Mouse (Mus musculus): ENCODE measurements around the gene Gpr19.

Gene Gpr19

DNA sequence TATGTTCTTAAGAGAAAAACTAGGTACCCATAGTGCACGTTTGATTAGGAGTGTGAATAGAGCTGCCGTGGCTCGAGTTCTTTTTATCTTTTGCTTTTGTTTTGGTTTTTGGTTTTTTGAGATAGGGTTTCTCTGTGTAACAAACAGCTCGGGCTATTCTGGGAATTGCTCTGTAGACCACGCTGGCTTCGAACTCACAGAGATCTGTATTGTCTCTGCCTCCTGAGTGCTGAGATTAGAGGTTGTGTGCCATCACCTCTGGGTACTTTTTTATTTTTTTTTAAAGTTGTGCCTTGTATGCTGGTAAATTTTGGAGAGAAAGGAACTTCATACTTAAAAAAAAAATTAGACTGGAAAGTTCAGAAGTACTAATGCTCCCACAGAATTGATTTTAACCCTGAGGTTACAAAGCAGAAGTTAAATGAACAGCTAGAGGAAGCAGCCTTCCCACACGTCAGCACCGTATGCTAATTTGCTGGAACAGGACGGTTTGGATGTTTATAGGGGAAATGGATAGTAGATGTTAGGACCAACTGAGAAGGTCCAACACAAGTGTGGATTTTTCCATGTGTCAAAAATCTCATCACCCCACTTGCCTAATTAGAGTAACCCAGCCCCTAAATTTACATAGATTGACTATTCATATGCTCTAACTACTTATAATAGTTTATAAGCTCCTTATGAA lies 24.3 kb upstream of the Gpr19 start:
- no peak for DNase-seq

DNA sequence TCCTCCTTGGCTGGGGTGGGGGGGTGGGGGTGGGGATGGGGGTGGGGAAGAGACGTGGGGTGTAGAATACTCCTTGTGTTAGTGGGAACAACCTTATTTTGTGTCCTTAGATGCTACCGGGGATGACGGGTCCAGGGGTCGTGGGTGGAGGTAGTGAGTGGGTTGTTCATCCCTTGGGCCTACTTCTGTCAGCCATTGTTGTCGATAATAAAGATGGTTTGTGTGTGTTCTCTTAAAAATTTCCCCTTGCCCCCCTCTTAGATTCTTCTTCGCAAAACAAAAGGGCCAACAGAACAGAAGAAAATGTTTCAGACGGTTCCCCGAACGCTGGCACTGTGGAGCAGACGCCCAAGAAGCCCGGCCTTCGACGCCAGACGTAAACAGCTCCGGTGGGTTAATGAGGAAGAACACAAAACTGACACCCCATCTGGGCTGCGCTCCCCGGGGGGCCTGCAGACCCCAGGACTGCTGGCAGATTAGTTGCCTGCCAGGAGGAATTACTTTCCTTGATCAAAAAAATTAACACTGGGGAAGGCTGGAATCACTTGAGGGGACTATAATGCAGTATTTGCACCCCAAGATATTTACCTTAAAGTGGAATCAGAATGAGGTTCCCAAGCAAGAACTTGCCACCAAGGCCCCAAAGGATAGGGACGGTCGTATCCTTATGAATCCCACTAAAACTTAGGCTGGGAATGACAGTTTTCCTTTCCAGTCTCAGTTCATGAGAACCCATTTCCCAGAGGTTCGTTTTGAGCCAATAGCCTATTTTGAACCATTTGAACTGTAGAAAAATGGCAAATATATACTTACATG lies 23.5 kb upstream of the Gpr19 start:
- peak; percentile 37 to 50 for DNase-seq

DNA sequence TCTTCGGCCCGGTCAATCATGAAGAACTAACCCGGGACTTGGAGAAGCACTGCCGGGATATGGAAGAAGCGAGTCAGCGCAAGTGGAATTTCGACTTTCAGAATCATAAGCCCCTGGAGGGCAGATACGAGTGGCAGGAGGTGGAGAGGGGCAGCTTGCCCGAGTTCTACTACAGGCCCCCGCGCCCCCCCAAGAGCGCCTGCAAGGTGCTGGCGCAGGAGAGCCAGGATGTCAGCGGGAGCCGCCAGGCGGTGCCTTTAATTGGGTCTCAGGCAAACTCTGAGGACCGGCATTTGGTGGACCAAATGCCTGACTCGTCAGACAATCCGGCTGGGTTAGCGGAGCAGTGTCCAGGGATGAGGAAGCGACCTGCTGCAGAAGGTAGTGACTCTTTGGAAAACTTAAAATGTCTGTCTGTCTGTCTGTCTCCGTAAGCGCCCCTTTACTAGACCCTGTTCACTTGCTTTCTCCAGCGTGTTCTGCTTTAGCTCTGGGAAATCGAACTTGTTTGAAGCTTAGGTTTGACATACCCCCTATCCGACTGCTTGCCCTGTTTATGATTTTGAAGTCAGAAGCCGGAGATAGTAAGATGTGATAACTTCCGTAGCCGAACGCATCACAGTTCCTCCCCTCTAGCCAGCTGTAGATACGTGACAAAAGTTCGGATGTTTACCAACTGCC lies 22.8 kb upstream of the Gpr19 start:
- DNase-seq: peak; percentile 68 to 78

DNA sequence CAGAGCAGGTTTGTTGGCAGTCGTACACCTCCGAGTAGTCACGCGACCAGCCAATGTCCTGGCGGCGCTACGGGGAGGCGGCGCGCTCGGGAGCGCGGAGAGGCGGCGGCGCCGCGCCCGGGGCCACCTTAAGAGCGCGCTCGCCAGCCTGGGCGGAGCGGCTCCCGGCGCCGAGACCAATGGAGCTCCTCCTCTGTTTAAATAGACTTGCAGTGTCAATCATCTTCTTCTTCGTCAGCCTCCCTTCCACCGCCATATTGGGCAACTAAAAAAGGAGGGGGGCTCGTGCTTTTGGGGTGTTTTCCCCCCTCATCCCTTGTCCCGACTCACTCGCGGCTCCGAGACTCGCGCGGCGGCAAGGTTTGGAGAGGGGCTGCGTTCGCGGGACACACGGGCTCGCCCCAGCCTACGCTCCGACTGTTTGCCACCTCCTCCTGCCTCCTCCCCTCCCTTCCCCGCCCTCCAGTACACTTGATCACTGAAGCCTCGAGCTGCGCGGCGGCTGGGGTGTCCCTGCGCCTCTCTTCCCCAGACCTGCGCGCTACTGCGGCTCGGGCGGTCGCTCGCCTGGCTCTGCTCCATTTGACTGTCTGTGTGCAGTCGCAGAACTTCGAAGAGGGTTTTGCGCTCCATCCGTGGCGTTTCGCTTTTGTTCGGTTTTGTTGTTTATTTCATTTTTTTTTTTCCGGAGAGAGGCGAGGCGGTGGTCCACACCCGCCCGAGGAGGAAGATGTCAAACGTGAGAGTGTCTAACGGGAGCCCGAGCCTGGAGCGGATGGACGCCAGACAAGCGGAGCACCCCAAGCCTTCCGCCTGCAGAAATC lies 22.0 kb upstream of the Gpr19 start, which contains the start of gene Cdkn1b:
TSS of gene Cdkn1b (plus strand) at position 212 of the 824 bp plus-strand sequence.
- peak; percentile 88 to 94 for DNase-seq

DNA sequence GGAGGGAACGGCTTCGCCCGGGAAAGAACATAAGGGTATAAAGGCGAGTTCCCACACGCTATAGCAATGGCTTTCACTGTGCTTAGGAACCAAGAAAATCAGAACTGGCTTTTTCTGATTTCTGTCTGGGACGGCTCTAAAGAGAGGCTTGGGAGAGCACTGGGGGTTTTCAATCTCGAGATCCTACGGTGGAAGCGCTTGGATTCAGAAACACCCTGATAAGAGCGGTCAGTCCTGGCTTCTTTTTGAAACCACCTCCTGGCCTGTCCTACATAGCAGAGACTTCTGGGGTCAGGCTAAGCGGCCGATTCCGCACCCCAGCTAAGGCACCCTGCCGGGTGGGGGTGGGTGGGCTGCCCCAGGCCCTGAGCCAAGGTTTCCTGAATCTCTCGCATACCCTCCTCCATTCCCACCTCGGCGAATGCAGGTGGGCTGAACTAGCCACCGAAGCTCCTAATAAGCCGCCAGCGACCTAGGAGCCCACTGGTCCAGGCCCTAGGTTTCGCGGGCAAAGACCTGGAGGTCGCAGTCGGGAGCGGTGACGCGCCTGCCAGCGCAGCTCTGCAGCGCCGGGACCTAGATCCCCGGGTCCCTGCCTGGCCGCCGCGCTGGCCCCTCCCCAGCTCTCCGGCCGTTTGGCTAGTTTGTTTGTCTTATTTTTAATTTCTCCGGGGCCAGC lies 21.3 kb upstream of the Gpr19 start:
- no peak for DNase-seq

DNA sequence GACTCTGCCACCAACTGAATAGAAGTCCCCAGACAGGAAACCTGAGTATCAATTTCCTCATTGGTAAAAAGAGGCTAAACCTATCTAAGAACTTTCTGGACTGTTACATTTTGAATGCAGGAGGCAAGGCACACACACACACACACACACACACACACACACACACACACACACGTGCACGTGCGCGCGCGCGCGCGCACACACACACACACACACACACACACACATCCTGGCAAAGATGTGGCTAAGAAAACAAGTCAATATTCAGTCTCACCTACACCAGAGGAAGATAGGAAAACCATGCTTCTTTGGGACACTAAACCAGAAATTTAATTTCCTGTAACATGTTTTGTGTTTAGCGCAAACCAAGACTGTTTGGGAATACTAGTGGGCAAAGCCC lies 20.4 kb upstream of the Gpr19 start:
- no peak for DNase-seq

DNA sequence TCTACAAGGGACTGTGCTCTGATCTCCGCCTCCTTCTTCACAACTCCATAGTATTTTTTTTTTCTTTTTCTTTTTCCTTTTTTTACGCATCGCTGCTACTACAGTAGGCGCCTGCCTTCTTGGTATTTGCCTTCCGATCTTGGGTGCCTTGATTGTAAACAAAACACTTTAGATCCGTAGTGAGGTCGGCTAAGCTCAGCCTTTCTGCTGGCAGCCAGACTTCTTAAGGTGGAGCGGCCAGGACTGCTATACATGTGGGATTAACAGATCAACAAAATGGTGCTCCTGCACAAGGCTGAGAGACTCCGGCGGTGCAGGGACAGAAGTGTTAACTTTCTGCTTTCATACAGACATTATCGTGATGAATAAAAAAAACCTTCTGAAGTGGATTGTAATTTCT lies 18.7 kb upstream of the Gpr19 start:
- DNase-seq: peak; percentile 73 to 82

DNA sequence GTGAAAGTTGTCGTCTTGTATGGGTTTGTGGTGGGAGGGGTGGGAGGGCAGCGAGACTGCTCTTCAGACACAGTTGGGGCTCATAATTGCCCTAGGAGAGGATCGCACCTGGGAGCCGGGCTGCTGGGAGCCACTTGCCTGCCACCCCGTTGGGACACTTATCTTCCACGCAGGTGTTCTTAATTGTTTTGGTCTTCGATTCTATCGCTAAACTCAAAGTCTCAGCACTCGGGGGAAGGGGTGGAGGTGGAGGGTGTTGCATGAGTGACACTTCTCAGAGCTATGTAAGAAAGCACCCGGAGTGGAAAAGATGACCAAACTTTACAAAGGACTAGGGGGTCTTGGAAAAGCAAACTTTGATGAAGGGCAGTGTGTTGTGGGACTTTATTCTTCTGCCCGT lies 18.3 kb upstream of the Gpr19 start:
- DNase-seq: peak; percentile 37 to 56

DNA sequence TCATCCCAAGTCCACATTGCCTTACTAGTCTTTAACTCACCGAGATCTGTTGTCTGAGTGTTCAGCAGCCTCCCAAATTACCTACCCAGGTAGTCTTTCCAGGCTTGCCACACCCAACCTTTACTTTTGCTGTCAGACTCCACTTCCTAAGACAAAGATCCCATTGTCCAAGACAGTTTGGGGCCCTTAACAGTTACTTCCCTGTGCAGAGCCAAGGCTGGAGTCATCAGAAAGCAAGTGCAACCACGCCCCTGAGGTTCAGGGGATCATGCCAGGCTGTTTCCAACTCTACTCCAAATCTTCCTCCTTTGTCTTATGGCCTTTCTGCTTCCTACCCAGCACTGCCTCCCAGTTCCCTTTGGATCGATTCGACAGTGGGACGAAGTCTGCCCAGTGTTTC lies 16.1 kb upstream of the Gpr19 start:
- no peak for DNase-seq

DNA sequence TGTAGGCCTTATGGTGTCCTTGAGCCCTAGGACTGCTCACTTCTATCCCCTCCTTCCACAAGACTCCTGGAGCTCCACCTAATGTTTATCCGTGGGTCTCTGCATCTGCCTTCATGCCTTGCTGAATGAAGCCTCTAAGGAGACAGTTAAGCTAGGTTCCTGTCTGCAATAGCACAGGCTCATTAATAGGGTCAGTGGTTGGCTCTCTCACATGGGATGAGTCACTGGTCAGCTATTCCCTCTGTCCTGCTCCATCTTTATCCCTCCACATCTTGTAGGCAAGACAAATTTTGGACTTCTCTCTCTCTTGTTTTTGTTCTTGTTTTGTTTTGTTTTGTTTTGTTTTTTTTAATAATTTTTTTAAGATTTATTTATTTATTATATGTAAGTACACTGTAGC lies 7.4 kb upstream of the Gpr19 start:
- no peak for DNase-seq

DNA sequence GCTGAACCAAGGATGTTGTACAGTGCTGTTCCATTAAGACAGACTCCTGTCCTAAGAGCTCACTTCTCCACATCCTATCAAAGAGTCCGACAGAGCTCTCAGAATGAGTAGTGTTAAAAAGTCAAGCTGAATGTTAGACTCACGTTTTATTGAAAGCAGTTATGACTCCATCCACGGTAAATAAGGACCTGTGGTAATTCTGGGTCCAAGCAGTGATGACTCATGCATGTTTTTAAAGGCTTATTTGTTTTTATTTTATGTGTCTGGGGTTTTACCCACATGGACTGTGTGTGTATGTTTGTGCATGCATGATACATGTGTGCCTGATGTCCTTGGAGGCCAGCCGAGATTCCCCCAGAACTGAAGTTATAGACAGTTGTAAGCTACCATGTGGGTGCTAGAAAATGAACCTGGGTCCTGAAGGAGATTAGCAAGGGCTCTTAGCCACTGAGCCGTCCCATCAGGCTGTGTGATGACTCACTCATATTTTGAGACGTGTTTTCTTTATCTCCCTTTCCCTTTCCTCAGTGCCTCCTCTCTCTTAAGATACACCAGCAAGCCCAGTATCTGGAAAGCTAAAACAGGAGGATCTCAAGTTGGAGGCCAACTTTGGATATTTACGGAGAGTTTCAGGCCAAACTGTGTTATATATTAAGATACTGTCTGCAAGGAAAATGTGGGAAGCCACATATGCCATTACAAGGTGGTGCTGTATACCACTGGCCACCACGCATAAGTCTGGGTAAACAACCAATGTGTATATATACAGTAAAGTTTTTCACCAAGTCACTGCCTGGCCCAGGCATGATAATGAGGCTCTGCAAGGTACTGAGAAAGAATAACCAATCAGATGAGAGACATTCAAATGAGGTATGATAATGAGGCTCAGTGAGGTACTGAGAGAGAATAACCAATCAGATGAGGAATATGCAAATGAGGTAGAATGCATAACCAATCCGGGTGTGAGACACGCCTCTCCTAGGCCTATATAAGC lies 5.8 kb upstream of the Gpr19 start:
- no peak for DNase-seq

DNA sequence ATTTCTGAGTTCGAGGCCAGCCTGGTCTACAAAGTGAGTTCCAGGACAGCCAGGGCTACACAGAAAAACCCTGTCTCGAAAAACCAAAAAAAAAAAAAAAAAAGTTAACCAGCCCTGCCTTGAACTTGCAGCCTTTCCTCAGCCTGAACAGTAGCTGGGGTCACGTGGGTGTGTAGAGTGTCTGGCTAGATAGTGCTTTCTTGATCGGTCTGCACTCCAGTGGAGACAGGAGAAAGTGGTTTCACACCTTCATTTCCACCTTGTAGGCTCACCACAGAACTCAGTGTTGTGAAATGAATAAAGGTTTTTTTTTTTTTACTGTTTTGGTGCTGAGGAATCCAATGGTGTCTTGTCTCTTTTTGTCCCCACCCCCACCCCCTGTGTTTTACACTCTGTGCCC lies 5.0 kb upstream of the Gpr19 start:
- no peak for DNase-seq

DNA sequence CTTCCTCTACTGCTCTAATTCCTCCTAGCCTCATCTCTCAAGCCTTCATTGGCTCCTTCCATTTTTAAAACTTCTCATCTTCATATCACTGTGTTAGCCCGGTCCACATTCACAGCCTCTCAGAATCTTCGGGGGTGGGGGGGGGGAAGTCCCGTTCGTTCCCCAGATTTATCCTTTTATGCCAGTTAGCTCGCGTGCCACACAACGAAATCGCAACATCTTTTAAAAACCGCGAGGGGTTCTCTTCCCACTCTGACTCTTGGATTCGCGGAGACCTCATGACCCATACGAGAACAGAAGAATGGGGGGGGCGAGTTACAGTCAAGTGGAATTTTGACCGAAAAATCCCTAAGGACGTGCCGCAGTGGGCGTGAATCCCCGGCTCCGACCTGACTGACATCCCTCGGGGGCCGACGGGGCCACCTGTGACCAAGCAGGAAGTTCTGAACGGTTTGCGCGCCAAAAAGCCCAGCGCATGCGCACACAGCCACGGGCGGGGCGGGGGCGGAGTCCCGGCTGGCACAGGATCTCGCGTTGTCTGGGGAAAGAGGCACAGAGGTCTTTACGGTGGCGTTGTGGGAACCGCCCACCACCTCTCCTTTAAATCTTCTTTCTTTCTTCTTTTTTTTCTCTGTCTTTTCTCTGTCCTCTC lies 809 bp downstream of the Gpr19 start:
- peak; percentile 96 to 97 for DNase-seq

DNA sequence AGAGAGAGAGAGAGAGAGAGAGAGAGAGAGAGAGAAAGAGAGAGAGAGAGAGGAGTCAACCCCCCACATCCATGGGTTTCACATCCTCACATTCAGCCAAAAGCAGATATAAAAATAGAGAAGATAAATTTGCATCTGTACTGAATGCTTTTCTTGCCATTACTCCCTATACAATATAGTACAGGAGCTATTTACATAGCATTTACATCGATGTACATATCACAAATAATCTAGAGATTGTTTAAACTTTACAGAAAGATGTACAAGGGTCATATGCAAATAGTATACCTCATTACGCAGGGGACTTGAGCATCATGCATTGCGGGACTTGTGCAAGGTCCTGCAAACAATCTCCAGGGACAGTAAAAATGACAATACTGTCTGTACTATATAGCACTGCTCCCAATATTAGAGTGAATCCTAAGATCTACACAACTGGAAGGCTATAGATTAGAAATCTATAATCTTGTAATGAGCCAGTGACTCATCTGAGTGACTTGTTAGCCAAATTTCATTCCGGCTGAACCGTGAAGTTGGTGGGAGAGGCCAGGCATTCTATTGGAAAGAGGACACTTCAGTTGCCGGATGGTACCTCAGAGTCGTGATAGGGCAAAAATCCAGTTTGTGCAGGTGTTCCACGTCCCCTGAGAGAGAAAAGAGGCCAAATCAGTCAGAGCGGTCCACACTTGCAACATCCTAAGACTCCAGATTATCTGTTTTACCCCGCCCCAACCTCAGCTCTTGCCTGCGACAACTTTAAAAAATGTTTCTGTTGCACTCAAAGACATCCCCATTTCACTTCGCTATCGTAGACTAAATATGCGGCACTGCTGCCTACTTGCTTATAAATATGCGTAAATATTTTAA lies 1.6 kb downstream of the Gpr19 start:
- DNase-seq: peak in 1 of 2 experiments; percentile 11

DNA sequence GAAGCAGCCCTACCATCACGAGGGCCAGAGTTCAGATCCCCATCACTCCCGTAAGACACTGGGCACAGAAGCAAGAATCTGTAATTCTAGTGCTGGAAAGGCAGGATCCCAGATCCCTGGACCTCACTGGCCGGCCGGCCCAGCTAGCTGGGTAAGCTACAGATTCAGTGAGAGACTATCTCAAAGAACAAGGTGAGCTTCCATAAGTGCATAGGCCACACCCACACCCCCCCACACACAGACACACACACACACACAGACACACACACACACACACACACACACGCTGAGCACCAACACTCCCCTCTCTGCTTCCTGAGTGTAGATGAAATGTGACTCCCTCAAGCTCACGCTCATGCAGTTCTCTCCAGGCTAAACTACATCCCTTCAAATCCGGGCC lies 7.9 kb downstream of the Gpr19 start:
- DNase-seq: no peak

DNA sequence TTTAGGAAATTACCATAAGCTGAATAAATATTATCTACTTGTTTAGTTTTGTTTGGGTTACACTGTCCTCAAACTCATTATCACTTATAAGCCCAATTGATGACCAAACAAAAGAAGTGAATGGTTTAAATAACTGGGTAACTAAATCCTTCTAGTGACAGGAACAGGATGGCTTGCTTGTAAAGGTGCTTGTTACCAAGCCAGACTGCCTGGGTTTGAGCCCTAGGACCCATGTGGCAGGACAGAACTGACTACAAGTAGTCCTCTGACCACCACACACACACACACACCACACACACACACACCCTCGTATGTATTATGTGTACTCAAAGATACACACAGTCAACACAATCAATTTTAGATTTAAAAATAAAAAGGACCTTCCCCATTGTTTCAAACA lies 8.6 kb downstream of the Gpr19 start:
- DNase-seq: no peak

DNA sequence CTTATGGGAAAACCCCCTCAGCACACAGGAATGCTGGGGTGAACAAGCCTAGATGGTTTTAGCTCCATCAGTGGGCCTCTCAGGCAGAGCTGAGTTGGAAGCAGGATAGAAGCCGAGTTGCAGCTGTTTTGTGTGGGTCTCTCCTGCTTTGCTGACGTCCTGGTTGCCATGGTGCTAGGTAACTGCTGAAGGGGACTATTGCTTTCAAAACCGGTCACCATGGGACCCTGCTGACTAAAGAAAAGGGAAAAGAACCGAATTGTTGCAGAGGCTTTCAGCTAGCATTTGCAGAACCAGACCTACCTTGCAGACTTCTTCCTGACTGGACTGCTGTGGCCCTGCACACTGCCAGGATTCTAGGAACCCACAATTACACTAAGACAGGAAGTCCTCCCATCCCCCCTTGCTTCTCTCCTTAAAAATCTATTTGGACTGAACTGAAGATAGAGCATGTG lies 9.8 kb downstream of the Gpr19 start:
- no peak for DNase-seq

DNA sequence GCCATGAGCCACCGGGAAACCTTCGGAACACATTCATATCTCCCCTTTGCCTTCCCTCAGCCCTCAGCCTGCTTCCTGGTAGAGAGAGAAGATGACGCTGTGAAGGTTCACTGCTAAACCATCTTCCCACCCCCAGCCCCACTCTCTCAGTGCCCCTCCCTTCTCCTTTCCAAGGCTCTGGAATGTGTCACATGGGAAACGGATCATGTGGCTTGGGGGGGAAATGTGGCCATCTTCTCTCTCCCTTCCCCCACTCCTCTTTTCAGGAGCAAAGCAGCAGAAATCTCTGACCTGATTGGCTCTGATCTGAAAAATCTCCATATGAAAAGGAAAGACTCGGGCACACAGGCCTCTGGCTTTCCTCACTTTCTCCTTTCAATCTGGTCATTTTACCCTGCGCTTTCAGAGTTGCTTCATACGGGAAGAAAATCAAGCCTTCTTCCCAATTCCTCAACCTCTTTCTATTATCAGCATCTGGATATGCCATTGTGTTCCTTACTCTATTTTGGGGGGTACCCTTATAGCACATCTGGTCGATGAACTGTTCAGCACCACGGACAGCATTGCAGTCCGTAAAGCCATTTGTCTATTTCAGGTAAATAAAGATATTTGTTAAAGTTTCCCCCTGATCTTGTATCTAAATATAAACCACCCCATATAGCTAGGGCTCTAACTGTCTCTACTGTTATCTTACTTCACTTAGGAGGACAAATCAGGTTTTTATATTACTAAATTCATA lies 10.5 kb downstream of the Gpr19 start:
- peak; percentile 58 to 71 for DNase-seq

DNA sequence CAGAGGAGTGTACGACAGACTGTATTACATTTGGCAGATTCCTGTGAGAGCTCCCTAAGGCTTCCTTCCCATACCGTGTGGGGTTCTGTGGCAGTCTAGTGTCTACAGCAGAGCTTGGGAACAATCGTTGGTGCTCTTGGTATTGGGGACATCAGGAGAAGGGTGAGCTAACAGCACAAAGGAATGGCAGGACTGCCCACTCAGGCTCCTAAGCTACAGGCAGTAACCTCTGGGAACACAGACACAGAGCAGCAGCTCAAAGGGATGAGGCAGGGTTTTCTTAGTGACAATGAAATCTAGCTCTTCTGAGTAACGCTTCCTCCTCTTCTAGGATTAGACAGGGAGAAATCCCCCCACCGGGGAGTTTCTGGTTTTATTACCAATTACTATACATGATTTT lies 11.4 kb downstream of the Gpr19 start:
- no peak for DNase-seq
